Mouse (Mus musculus): ENCODE results near the gene Tbc1d13.
"Not testable (repeated sequence)": the region's sequence is repeated elsewhere in the genome, so short reads cannot be mapped to it uniquely, and the experiment has no call there.

The Tbc1d13 gene

DNA sequence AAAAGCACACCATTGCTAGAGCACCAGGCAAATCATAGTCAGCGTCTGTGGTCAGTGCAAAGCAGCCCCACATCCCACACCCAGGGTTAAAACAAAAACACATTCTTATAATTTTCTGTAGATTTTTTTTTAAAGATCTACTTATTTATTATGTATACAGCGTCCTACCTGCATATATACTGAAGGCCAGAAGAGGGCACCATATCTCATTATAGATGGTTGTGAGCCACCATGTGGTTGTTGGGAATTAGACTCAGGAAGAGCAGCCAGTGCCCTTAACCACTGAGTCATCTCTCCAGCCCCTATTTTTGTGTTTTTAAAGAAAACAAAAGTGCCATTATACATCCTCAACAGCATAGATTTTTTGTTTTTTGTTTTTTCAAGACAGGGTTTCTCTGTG, 4.8 kb upstream of the Tbc1d13 start:
- no peak for DNase-seq (ENCODE audit: low spot score in 2 of 2)

DNA sequence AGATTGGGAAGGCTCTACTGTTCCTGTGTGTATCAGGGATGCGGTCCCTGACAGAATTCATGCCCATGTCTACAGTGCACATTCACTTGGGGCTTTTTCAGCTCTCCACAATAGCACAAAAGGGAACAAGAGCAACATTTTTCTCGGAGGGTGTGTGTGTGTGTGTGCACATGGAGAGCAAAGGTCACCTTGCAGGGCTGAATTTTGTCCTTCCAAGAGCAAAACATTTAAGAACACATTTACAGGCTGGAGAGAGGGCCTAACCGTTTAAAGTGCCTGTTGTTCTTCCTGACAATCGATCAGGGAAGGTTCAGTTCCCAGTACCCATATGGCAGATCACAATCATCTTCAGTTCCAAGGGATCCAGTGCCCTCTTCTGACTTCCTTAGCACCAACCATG, 3.4 kb upstream of the Tbc1d13 start:
- no peak for DNase-seq (ENCODE audit: low spot score in 2 of 2)

DNA sequence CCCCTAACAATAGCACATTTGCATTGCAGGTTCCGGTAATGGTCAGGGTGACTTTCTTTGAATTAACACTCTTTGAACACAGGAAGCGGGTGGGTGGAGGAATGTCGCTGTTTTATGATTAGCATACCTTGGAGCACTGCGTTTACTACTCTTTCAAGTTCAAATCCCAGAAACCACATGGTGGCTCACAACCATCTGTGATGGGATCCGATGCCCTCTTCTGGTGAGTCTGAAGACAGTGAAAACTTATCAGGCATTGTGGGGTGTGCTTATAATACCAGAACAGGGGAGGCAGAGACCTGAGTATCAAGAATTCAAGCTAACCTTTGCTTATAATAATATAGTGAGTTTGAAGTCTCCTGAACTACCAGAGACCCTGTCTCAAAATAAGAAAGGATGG, 2.3 kb upstream of the Tbc1d13 start:
- not testable (repeated sequence) for DNase-seq (ENCODE audit: low spot score in 2 of 2)

DNA sequence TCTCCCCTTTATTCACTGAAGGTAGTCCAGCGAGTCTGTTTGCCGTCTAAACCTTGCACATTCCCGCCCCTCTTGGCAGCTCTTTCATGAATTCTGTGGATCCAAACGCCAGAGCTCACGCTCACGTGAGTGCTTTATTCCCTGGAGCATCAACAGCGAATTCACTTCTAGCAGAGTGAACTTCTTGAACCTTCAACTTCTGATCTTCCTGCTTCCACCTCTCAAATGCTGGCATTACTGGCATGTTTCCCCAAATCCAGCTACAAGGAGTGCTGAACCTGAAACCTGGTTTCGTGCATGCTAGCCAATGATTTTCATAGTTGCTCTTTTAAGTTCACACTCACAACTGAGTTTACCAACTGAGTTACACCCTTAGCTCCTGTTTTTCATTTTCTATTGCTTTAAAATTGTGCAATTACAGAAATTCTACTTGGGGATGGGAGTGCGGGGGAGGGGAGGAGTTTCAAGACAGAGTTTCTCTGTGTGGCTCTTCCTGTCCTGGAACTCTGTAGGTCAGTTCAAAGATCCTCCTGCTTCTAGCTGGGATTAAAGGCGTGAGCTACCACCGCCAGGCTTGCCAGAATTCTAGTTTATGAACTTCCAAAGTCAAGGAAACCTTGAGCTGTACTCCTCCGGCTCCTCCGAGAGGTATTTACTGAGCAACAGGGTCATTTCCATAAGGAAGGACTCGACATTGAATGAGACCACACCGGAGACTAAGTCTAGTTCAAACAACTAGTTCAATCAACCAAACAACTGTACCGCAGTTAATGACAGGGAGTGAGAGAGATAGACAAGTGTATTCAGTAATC, 539 bp upstream of the Tbc1d13 start:
- DNase-seq (ENCODE audit: low spot score in 2 of 2), result no peak

DNA sequence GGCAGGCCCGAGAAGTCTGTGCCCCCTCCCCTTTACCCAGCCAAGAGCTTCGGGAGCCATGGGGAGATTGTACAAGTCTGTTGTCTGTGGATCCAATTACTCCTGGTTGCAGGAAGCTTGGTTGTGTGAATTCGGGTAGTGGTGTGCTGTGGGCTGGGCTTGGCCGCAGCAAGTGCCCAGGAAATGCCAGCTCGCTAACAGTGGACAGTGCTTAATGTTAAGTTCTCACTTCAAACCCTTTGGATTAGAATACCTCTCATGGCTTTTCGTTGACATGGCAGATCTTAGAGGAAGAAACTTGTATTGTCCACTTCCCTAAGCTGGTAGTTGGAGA, 799 bp downstream of the Tbc1d13 start:
- DNase-seq (ENCODE audit: low spot score in 2 of 2), result no peak

DNA sequence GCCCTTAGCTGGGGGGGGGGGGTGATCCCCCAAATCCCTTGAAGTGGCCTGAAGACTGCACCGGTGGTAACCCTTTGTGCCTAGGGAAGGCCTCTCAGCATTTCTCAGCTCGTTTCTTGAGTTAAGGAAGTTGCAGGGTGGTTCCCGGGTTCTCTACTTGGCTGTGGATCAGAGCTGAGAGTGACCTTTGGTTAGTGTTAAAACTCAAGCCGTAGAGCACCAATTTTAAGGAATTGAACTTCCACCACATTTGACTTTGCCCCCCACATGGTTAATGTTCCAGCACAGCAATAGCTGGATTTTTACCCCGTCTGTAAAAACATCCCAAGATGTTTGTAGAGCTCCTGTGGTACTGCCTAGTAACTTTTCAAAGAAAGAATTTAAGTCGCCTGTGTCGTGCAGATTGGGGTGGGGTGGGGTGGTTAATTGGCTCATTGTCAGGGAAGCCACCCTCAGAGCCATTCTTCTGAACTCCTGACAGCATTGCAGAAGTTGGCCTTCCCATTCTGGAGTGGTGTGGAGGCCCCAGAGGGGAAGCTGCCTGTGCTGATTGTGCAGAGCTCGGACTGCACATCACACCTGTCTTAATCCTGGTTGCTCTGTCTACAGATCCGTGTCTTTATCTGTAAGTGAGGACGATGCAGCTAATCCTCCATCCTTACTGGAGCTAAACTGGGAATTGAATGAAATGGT, 1.5 kb downstream of the Tbc1d13 start:
- DNase-seq (ENCODE audit: low spot score in 2 of 2), result no peak

DNA sequence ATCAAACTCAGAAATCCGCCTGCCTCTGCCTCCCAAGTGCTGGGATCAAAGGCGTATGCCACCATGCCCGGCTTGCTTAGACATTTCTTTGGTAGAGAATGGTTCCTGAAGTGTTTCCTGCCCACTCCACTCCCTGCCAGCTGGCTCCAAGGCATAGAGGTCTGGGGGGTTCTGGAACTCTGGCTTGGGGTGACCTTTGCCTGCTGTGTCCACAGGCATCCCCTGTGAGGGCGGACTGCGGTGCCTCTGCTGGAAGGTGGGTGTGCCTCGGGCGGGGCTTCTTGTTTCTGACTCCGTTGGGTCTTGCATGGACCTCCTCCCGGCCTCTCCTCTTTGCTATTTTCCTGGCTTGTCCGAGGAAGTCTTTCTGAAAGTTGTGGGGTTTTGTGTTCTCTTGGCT, 2.9 kb downstream of the Tbc1d13 start:
- no peak for DNase-seq (ENCODE audit: low spot score in 2 of 2)

DNA sequence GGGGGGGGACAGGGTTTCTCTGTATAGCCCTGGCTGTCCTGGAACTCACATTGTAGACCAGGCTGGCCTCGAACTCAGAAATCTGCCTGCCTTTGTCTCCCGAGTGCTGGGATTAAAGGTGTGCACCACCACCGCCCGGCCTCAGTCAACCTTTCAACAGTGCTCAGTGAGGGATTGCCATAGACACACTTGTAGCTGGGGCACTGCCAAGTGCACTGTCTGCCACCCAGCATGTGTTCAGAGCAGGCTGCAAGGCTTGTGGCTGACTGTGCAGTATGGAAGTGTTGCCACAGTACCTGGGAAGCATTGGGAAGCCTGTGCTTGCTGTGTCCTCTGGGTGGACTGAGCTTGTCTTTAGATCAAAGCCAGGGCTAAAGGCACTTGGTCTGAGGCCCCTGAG, 6.5 kb downstream of the Tbc1d13 start:
- not testable (repeated sequence) for DNase-seq (ENCODE audit: low spot score in 2 of 2)

DNA sequence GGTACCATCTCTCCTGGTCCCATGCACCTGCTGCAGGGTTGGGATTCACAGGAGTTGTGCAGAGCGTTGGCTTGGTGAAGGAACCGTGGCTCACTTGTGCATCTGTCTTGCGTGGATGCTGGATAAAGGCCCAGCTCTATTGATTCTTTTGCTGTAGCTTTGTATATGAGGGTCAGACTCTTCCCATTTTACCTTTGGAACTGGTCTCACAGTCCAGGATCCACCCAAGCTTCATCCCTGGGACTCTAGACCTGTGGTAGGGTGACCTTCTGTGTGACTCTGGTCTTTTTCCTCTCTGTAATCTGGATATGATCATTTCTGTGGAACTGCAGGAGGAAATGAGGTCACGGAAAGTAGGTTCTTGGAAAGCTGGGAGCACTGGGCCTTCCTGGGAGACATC, 10.9 kb downstream of the Tbc1d13 start:
- no peak for DNase-seq (ENCODE audit: low spot score in 2 of 2)

DNA sequence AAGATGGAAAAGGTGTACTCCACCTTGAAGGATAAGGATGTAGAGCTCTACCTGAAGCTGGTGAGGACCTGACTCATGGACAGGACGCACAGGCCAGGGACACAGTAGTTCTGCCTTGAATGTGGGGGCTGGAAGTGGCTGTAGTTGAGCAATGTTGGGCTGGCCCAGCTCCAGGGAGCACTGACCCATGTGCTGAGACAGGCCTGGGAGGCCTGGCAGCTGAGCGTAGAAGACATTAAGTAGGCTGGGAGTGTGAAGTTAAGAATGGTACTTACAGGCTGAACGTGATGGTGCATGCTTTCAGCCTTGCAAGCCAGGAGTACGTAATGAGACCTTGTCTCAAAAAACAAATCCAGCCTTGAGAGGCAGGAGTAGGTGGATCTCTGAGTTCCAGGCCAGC, 13.9 kb downstream of the Tbc1d13 start:
- no peak for DNase-seq (ENCODE audit: low spot score in 2 of 2)

DNA sequence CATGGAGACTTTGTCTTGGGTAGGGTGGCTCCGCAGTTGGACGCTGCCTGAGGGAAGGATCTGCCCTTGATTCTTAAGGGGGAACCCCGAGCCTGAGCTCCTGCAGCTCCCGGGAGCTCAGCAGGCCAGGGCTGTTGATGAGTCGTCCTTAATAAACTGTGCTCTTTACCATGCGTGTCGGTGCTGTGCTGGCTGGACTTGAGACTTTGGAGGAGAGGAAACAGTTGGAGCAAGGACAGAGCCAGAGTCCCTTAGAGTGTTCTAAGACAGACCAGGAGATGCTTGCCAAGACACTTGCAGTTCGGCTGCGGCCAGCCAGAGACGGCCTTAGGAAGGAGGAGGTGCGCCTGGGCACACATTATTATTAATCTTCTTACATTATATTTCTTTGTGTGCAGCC, 18.3 kb downstream of the Tbc1d13 start:
- DNase-seq (ENCODE audit: low spot score in 2 of 2), result no peak

DNA sequence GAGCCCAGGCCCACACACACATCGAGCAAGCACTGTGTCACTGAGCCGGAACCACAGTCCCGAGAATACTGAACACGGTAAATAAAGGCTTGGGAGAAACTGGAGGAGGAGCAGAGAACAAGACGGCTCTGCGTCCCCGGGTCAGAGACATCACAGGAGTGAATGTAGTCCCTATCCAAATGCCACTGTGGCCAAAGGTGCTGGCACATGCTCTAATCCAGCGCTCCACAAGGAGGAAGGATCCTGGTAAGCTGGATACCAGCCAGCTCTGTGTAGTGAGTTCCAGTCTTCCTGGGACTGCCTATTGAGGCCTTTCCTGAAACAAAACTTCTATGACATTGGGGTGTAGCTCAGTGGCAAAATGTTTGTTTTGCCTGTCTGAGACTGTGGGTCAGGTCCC, 19.1 kb downstream of the Tbc1d13 start:
- DNase-seq (ENCODE audit: low spot score in 2 of 2), result no peak

DNA sequence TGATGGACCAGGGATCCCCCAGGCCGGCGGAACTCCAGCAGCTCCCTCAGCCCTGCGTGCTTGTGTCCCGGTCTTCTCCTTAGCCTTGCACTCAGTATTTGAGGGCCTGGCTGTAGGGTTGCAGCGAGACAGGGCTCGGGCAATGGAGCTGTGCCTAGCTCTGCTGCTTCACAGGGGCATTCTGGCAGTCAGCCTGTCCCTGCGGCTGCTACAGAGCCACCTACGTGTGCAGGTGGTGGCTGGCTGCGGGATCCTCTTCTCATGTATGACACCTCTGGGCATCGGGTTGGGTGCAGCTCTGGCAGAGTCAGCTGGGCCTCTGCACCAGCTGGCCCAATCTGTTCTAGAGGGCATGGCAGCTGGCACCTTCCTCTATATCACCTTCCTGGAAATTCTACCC, 26.3 kb downstream of the Tbc1d13 start:
- not testable (repeated sequence) for DNase-seq (ENCODE audit: low spot score in 2 of 2)

DNA sequence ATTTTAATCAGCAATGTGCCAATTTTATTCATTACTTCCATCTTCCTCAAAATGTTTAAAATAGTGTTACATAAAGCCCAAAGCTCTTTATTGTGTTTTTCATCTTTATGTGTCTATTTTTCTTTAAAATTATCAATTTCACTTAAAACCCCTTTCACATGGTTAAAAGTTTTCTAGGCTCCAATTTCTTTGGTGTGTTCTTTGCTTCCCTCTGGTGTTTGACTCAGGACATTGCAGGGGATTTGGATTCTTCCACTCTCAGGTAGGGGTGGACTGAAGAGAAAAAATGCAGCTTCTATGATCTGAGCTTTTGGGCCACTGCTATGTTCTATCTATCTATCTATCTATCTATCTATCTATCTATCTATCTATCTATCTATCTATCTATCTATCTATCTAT, 28.3 kb downstream of the Tbc1d13 start:
- DNase-seq (ENCODE audit: low spot score in 2 of 2), result no peak

DNA sequence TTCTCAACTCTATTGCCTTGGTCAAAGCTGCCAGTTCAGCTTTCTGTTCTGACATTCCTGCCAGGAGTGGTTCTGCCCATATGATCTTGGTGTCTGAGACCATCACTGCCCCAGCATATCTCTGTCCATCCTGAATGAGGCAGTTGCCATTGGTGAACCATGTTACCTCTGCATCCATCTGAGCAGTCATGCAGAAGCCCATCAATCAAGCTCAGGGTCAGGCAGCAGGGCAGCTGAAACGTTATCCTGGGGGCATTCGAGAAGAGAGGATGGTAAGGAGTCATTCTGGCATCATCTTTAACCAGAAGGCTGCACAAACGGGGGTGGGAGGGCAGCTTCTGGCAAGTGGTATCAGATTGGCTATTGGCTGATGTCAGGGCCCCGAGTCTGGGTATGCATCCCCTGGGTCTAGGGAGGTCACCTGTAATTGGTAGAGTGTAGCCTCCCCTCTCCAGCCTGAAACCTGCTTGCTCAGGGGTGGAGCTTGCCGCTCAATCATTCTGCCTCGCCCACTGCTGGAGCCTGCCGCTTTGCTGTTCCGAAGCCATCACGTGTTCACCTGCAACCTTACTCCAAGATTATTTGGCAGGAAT, 30.9 kb downstream of the Tbc1d13 start:
- no peak for DNase-seq (ENCODE audit: low spot score in 2 of 2)

DNA sequence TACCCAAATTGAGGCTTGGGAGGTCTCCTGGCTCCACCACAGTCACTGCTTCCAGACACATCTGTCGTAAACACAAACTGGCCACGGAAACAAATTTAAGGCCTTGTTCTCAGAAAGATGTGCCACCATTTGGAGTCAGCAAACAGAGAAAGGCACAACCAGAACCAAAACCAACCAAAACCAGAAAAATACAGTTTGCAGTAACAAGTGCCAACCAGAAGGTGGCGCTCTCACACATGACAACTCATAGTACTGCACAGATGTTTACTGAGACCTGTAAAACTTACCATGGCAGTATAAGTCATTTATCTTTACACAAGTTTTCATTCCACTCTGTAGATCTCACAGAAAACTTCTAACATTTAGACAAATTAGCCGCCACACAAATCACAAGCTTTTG, 33.1 kb downstream of the Tbc1d13 start:
- DNase-seq (ENCODE audit: low spot score in 2 of 2), result no peak

DNA sequence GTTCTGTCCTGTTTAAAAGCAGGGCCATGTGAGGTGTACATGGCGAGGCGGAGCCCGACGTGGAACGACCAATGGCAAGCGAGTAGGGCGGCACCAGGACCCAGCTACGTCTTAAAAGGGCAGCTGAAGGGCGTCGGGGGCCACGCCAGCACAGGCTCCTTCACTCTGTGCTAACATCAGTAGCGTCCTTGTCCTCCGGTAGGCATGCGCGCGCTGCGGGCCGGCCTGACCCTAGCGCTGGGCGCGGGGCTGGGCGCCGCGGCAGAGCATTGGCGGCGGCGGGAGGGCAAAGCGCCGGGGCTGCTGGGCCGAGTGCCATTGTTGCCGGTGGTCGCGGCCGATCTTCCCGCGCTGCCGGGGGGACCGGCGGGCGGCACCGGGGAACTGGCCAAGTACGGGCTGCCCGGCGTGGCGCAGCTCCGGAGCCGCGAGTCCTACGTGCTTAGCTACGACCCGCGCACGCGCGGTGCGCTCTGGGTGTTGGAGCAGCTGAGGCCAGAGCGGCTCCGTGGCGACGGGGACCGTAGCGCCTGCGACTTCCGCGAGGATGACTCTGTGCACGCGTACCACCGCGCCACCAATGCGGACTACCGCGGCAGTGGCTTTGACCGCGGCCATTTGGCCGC, 37.9 kb downstream of the Tbc1d13 start, which contains the start of gene Endog:
Gene Endog (plus strand): TSS at position 123 of the 626 bp plus-strand sequence.
- DNase-seq (ENCODE audit: low spot score in 2 of 2), result peak; percentile 61 to 68

DNA sequence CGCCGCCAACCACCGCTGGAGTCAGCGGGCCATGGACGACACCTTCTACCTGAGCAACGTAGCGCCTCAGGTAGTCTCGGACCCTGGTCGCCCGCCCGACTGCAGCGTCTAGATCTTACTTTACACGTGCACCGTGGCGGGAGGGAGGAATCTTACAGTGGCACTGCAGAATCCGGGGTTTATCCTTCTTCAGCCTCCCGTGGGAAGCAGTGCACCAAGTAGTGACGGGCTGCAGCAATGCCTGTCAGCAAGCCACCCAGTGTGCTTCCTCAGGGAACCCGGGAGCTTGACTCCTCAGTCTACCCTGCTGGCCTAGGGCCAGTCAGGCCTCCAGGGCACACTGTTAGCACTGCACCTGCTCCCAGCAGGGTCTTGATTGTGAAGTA, 38.4 kb downstream of the Tbc1d13 start:
- DNase-seq (ENCODE audit: low spot score in 2 of 2), result no peak

DNA sequence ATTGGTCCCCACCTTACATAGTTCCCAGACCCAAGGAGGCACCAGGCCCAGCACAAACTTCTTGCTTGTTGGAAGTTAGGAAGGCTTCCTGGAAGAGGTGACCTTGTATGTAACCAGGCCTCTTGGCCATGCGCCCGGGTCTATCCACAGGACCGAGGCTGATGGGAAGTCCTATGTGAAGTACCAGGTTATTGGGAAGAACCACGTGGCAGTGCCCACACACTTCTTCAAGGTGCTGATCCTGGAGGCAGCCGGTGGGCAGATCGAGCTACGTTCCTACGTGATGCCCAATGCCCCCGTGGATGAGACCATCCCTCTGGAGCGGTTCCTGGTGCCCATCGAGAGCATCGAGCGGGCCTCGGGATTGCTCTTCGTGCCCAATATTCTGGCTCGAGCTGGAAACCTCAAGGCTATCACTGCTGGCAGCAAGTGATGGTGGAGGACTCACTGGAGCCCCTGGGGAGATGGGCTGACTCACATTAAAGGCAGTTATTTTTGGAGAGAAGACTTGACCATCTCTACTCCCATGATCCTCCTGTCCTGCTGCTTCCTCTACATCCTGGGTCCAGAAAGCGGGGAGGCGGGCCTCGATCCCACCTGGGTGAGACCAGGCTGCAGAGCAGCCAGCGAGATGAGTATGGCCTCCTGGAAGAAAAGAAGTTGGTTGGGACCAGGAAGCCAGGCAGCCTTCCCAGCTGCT, 40.1 kb downstream of the Tbc1d13 start:
- DNase-seq (ENCODE audit: low spot score in 2 of 2), result no peak

DNA sequence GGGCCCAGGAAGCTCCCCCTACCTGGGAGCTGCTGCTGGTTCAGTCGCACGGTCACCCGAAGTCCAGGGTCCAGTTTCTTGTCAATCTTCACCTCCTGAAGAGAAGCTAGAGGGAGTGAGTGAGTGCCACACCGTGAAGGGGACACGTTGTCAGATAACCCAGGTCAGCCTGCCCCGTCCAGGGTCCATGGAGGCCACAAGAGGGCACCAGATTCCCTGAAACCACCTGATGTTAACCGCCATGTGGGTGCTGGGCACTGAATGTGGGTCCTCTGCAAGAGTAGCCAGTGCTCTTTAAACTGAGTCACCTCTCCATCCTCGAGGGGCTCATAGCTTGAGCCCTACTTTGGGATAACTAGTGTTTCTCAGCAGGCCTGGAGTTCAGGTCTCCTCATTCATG, 42.4 kb downstream of the Tbc1d13 start:
- DNase-seq (ENCODE audit: low spot score in 2 of 2), result no peak

DNA sequence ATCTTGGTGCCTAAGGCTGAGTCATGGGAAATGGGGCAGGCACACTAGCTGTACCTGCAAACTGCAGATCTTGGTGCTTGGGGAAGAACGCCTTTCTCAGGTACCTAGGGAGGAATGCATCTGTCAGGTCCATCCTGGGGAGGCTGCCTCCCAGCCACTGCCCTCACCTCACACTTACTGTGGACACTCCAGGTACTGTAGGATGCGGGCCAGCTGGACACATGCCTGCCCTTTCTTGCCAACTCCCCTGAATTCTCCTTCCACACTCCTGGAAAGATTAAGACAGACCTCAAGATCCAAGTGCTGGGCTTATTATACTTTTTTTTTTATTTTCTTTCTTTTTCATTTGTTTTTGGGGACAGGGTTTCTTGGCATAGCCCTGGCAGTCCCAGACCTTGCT, 43.0 kb downstream of the Tbc1d13 start:
- no peak for DNase-seq (ENCODE audit: low spot score in 2 of 2)

Data from spleen, postnatal 14 days (tissue).